Mouse (Mus musculus): ENCODE results near the gene Atp1a2. TPM values are rescaled to one million over a fixed set of nuclear protein-coding genes. Genes with fewer than 3 reads are reported as not detected.
A peak's percentile ranks its signal among the peaks of the same experiment; 100 is the strongest.

Gene Atp1a2
- polyA plus RNA-seq, 3 experiments from 2014 or later: 0.12 to 0.52 TPM; not detected in 1

- ATAC-seq: no peak
These were observed 26.0 kb upstream of the Atp1a2 start for GRCm38 (mm10) chr1:172323801-172324359.

GRCm38 (mm10) chr1:172323298-172323697 lies 25.4 kb upstream of the Atp1a2 start:
- ATAC-seq: no peak

GRCm38 (mm10) chr1:172322725-172323124 lies 24.9 kb upstream of the Atp1a2 start:
- ATAC-seq: no peak

- ATAC-seq: no peak
These were observed 22.1 kb upstream of the Atp1a2 start for GRCm38 (mm10) chr1:172319921-172320411.

- no peak for ATAC-seq
These were observed 21.5 kb upstream of the Atp1a2 start for GRCm38 (mm10) chr1:172319346-172319745.

GRCm38 (mm10) chr1:172318424-172319035 lies 20.7 kb upstream of the Atp1a2 start:
- ATAC-seq: no peak

GRCm38 (mm10) chr1:172317946-172318345 lies 20.1 kb upstream of the Atp1a2 start:
- no peak for ATAC-seq

GRCm38 (mm10) chr1:172317431-172317830 lies 19.6 kb upstream of the Atp1a2 start:
- no peak for ATAC-seq

- no peak for ATAC-seq
These were observed 17.0 kb upstream of the Atp1a2 start for GRCm38 (mm10) chr1:172314911-172315310.

- ATAC-seq: no peak
These were observed 15.9 kb upstream of the Atp1a2 start for GRCm38 (mm10) chr1:172313613-172314411.

- ATAC-seq: no peak
These were observed 15.1 kb upstream of the Atp1a2 start for GRCm38 (mm10) chr1:172312768-172313561.

- ATAC-seq: peak; percentile 36
These were observed 14.3 kb upstream of the Atp1a2 start for GRCm38 (mm10) chr1:172311921-172312767.

GRCm38 (mm10) chr1:172311248-172311906 lies 13.5 kb upstream of the Atp1a2 start:
- ATAC-seq: peak; percentile 42

- ATAC-seq: peak; percentile 53
These were observed 12.0 kb upstream of the Atp1a2 start for GRCm38 (mm10) chr1:172309699-172310398.

GRCm38 (mm10) chr1:172308409-172308808 lies 10.5 kb upstream of the Atp1a2 start:
- ATAC-seq: no peak

GRCm38 (mm10) chr1:172307936-172308335 lies 10.1 kb upstream of the Atp1a2 start:
- no peak for ATAC-seq

GRCm38 (mm10) chr1:172306885-172307284 lies 9.0 kb upstream of the Atp1a2 start:
- no peak for ATAC-seq

- ATAC-seq: peak; percentile 14
These were observed 8.3 kb upstream of the Atp1a2 start for GRCm38 (mm10) chr1:172306196-172306595.

- ATAC-seq: no peak
These were observed 7.8 kb upstream of the Atp1a2 start for GRCm38 (mm10) chr1:172305635-172306034.

GRCm38 (mm10) chr1:172305153-172305552 lies 7.3 kb upstream of the Atp1a2 start:
- no peak for ATAC-seq

- no peak for ATAC-seq
These were observed 6.6 kb upstream of the Atp1a2 start for GRCm38 (mm10) chr1:172304443-172304842.

Data from inflammation-experienced regulatory T-cells, adult 6 months (primary cell).